Mouse (Mus musculus) lung, embryonic 16.5 days (tissue): ENCODE measurements around the gene Rps6kc1. TPM values are rescaled to one million over a fixed set of nuclear protein-coding genes. Genes with fewer than 3 reads are reported as not detected.

ENCODE experiments used
- ATAC-seq: fragments of 200-750 bp; cut with Nextera tagmentation; 2 replicates; pipeline ENCODE4 v1.8.0; 2017; ENCODE audit warnings: low read depth, mild to moderate bottlenecking, moderate library complexity
- H3K27ac ChIP-seq: fragments of 300-500 bp; sonication (generic); 2 replicates; pipeline ENCODE4 v1.5.1; 2014; ENCODE audit warnings: mild to moderate bottlenecking, control low read depth, low read length
- H3K27me3 ChIP-seq: fragments of 300-500 bp; sonication (generic); 2 replicates; pipeline ENCODE4 v1.6.1; 2014; ENCODE audit warnings: low read depth, low read length, mixed read lengths; ENCODE audit not compliant: control insufficient read depth, insufficient read depth
- H3K36me3 ChIP-seq: fragments of 300-500 bp; sonication (generic); 2 replicates; pipeline ENCODE4 v1.6.1; 2014; ENCODE audit warnings: low read length; ENCODE audit not compliant: control insufficient read depth, insufficient read depth
- H3K4me1 ChIP-seq: fragments of 300-500 bp; sonication (generic); replicated peaks from 2 replicates; pipeline ENCODE4 v1.6.1; 2014; ENCODE audit warnings: low read length, mixed read lengths; ENCODE audit not compliant: control insufficient read depth, insufficient read depth
- H3K4me2 ChIP-seq: fragments of 300-500 bp; sonication (generic); 2 replicates; pipeline ENCODE4 v1.6.1; 2014; ENCODE audit warnings: low read depth, low read length, control low read depth
- H3K4me3 ChIP-seq: fragments of 300-500 bp; sonication (generic); 2 replicates; pipeline ENCODE4 v1.5.1; 2014; ENCODE audit warnings: mild to moderate bottlenecking, low read length, control low read depth
- H3K9ac ChIP-seq: fragments of 300-500 bp; sonication (generic); 2 replicates; pipeline ENCODE4 v1.6.1; 2014; ENCODE audit warnings: low read length, control low read depth
- H3K9me3 ChIP-seq: fragments of 300-500 bp; sonication (generic); 2 replicates; pipeline ENCODE4 v1.6.1; 2016; ENCODE audit warnings: low read length; ENCODE audit not compliant: control insufficient read depth
- WGBS: fragments of 180-500 bp; shearing (Covaris S2); extraction: QIAGEN DNeasy Blood & Tissue Kit; methylation state at CpG from one replicate; pipeline ENCODE4 v1.1.7; 2014; 5-methylcytosine and 5-hydroxymethylcytosine counted together
- polyA plus RNA-seq: library from polyadenylated mRNA; unstranded; fragments of >200 nt; fragmentation: Nextera tagmentation; extraction: Ambion mirVana; gene quantifications from 2 replicates; pipeline ENCODE4 v1.2.1, GENCODE M21; 2015

The Rps6kc1 gene
- polyA plus RNA-seq, 1 experiment from 2014 or later = 15.5 TPM

DNA sequence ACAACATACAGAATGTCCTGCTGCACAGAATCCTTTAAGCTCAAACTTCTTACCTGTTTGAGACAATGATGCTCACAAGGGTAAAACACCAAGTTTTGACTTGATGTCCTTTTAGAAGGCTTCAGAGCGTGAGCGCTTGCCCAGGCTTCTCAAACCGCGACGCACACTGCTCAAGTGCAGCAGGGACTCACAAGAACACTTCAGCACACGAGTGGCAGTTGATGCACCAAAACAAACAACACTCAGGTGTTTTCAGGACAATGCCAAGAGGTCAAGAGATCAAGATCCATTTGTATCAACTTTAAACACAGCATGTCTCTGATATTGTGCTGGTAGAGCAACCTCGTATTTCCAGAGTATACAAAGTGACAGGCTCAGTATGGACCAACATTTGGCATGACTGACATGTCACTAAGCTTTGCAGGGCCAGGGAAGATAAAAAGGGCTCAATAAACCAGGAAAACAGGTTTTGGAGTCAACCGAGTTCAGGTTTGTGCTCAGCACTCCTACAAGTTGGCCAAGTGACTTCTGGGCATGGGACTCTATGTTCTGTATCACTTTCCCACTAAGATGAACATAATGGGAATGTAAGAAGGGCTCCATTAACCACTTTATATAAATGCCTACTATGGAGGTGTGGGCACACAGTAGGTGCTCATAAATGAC, 78.5 kb downstream of the Rps6kc1 start:
- no peaks in the 10 kb centered on the region; the same call in 1 of the 2 replicates for H3K36me3 ChIP-seq
- H3K4me2 ChIP-seq = no peak overlapping the region
- no peaks in the 10 kb centered on the region for H3K27me3 ChIP-seq
- H3K4me1 ChIP-seq = peaks cover 3% of the 10 kb centered on the region; the same call in 1 of the 2 replicates
- no peak overlapping the region for H3K9ac ChIP-seq
- H3K27ac ChIP-seq = no peak overlapping the region
- H3K9me3 ChIP-seq = no peaks in the 10 kb centered on the region
- 56% methylated on average over 8 of the region's 8 CpGs for WGBS
- ATAC-seq = no peak
- H3K4me3 ChIP-seq = no peak overlapping the region

DNA sequence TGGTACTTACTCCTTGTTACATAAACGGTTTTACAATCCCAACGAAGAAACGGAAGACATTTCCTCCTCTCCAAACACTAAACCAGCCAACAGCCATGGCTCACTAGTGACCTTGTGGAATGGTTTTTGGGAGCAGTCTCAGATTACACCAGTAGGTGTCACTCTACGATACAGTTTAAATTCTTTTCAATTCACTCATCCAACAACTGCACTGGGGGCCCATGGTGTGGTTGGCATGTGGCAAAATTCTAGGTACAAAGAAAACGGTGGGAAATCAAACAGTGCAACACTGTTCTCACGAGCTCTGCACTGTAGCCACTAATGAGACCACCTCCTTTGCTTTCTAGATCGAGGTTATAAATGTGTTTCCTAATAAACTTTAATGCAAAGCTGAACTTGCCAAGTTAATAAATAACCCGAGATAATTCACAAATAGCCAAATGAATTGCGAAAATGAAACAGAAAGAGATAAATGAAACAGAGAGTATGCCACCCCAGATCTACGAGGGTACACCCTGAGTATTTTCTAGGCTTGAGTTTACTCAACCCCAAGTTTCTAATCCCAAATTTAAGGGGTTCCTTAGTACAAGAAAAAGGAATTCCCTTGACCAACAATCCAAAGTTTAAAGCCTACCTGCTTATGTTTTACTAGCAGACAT, 79.6 kb downstream of the Rps6kc1 start:
- no peak overlapping the region for H3K4me2 ChIP-seq
- no peak overlapping the region for H3K9ac ChIP-seq
- H3K4me3 ChIP-seq = no peak overlapping the region
- 39% methylated on average over 10 of the region's 10 CpGs for WGBS
- H3K36me3 ChIP-seq = no peaks in the 10 kb centered on the region; the same call in 1 of the 2 replicates
- peaks cover 5% of the 10 kb centered on the region; the same call in 1 of the 2 replicates for H3K4me1 ChIP-seq
- ATAC-seq = no peak; the same call in 1 of the 2 replicates
- no peaks in the 10 kb centered on the region for H3K27me3 ChIP-seq
- H3K27ac ChIP-seq = no peak overlapping the region
- H3K9me3 ChIP-seq = no peaks in the 10 kb centered on the region

DNA sequence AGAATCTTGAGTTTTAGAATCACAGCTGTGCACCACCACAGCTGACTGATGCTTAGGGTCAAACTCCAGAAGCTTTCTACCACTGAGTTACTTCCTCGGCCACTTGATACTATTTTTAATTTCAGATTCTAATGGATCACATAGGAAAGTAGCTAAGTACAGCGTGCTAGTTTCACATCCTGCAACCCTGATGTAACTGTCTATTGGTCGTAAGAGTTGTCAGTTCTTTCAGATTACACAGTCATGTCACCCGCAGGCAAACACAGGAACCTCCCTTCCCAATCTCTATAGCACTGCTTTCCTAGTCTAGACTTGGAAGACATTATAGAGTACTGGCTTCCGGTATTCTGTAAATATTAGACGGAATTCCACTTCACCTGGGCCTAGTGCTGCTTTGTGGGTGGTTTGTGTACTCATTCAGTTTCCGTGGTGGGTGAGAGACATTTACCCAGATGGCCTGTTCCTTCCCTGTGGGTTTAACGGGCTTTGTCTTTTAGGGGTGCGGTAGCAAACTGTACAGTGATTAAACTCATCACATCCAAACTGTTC, 85.0 kb downstream of the Rps6kc1 start:
- no peak overlapping the region for H3K9ac ChIP-seq
- H3K9me3 ChIP-seq = no peaks in the 10 kb centered on the region
- 51% methylated on average over 9 of the region's 9 CpGs for WGBS
- 0 out of 2 replicates have a peak, but pooled peaks have one; percentile 52 for ATAC-seq
- H3K4me2 ChIP-seq = no peak overlapping the region
- H3K27me3 ChIP-seq = no peaks in the 10 kb centered on the region
- H3K4me3 ChIP-seq = no peak overlapping the region
- no peak overlapping the region for H3K27ac ChIP-seq
- H3K4me1 ChIP-seq = peaks cover 4% of the 10 kb centered on the region; the same call in 1 of the 2 replicates
- no peaks in the 10 kb centered on the region for H3K36me3 ChIP-seq

- ATAC-seq = no peak
- 86% methylated on average over 4 of the region's 4 CpGs for WGBS
- Histone ChIP-seq H3K27me3 (no peaks in the 10 kb centered on the region), H3K4me3 (no peak overlapping the region), H3K36me3 (no peaks in the 10 kb centered on the region), H3K4me1 (peaks cover 4% of the 10 kb centered on the region; the same call in 1 of the 2 replicates), H3K9ac (no peak overlapping the region), H3K27ac (no peak overlapping the region), H3K4me2 (no peak overlapping the region), H3K9me3 (no peaks in the 10 kb centered on the region)
These were observed 87.8 kb downstream of the Rps6kc1 start for GRCm38 (mm10) chr1:190823745-190824144.

GRCm38 (mm10) chr1:190816141-190816540, 95.4 kb downstream of the Rps6kc1 start:
- H3K4me2 ChIP-seq = no peak overlapping the region
- no peaks in the 10 kb centered on the region for H3K36me3 ChIP-seq
- H3K4me1 ChIP-seq = no peaks in the 10 kb centered on the region
- H3K9ac ChIP-seq = no peak overlapping the region
- 78% methylated on average over 11 of the region's 11 CpGs for WGBS
- no peaks in the 10 kb centered on the region for H3K27me3 ChIP-seq
- no peak overlapping the region for H3K4me3 ChIP-seq
- H3K9me3 ChIP-seq = no peaks in the 10 kb centered on the region
- no peak overlapping the region for H3K27ac ChIP-seq
- no peak for ATAC-seq

- Histone ChIP-seq H3K36me3 (peaks cover 6% of the 10 kb centered on the region; the same call in 1 of the 2 replicates), H3K4me2 (no peak overlapping the region), H3K27ac (no peak overlapping the region), H3K27me3 (no peaks in the 10 kb centered on the region), H3K4me1 (no peaks in the 10 kb centered on the region), H3K9me3 (no peaks in the 10 kb centered on the region), H3K9ac (no peak overlapping the region), H3K4me3 (no peak overlapping the region)
- 78% methylated on average over 6 of the region's 6 CpGs for WGBS
- ATAC-seq = no peak
These were observed 101.2 kb downstream of the Rps6kc1 start for GRCm38 (mm10) chr1:190810408-190810807.

DNA sequence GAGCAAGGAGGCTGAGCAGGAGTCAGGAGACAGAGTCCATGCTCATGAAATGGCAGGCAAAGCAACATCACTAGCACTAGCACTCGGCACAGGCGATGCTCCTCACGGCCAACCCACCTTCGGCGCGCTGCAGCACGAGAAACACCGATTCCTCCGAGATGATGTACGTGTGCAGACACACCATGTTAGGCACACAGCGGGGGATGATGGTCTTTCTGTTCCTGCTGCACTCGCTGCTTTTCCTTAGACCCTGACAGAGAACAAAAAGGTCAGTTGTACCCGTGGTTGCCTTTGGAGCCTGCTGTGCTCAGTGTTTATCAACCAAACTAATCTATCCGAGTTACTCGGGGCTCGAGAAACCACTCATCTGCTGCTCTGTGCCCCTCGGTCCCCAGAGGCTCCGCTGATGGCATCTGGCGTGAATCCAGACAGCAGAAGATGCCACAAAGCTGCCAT, 102.8 kb downstream of the Rps6kc1 start:
- 66% methylated on average over 19 of the region's 19 CpGs for WGBS
- H3K4me2 ChIP-seq = no peak overlapping the region
- H3K36me3 ChIP-seq = peaks cover 6% of the 10 kb centered on the region; the same call in 1 of the 2 replicates
- H3K4me3 ChIP-seq = no peak overlapping the region
- no peak overlapping the region for H3K9ac ChIP-seq
- H3K27ac ChIP-seq = no peak overlapping the region
- no peaks in the 10 kb centered on the region for H3K27me3 ChIP-seq
- no peaks in the 10 kb centered on the region for H3K9me3 ChIP-seq
- H3K4me1 ChIP-seq = no peaks in the 10 kb centered on the region
- no peak for ATAC-seq

DNA sequence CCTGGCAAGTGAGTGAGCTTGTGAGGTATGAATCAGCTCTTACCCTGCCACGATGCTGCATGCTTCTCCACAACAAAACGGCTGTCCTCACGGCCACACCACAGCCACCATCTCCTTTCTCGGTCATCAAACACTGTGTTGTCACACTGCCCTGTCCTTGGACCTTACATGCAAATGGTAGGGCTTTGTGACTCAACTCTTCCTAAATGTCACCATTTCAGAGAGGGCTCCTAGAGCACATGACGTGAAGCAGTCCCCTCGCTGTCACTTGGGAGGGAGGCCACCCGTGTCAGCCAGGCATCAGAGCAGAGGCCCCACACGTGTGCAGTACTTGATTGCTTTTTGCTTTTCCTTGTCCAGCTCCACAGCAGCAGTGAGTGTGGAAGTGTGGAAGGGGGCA, 104.8 kb downstream of the Rps6kc1 start:
- Histone ChIP-seq H3K4me2 (no peak overlapping the region), H3K27me3 (no peaks in the 10 kb centered on the region), H3K27ac (no peak overlapping the region), H3K4me1 (no peaks in the 10 kb centered on the region), H3K36me3 (peaks cover 9% of the 10 kb centered on the region; the same call in 1 of the 2 replicates), H3K9ac (no peak overlapping the region), H3K9me3 (no peaks in the 10 kb centered on the region), H3K4me3 (no peak overlapping the region)
- 80% methylated on average over 8 of the region's 8 CpGs for WGBS
- ATAC-seq = no peak

DNA sequence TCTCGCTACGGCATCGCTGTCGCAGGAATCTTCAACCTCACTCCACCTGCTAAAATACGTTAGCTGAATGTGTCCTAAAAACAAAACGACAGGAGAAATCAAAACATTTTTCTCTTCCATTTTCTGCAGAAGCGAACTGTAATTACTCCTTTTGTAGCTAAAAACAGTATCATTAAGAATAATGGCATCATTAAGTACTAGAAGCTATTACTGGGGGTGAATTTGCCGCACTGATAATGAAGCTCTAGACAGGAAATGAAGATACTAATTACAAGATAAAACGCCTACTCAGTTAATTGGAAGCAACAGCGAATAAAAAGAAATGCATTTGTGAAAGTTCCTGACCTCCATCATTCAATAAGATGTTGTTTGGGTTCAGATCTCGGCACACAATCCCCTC, 112.9 kb downstream of the Rps6kc1 start:
- peaks cover 6% of the 10 kb centered on the region for H3K4me1 ChIP-seq
- H3K9me3 ChIP-seq = no peaks in the 10 kb centered on the region
- H3K27me3 ChIP-seq = no peaks in the 10 kb centered on the region
- no peak for ATAC-seq
- no peak overlapping the region for H3K27ac ChIP-seq
- no peak overlapping the region for H3K4me3 ChIP-seq
- no peak overlapping the region for H3K9ac ChIP-seq
- 86% methylated on average over 11 of the region's 11 CpGs for WGBS
- H3K36me3 ChIP-seq = peaks cover 12% of the 10 kb centered on the region
- no peak overlapping the region for H3K4me2 ChIP-seq
